In genomic region chr4:143020658-143021057, GRCm38 (mm10) we compare ENCODE assay signal across 16 mouse cellular contexts.
DNase-seq lines count a peak whose midpoint lies in the region; ATAC-seq and TF ChIP-seq lines count a peak whose summit lies in the region.
"Had no signal": no experiment of that assay in that cellular context is flagged by ENCODE, and none has a peak within 500 bp of the region (broad histone marks: within the 10 kb centered on the region; RNA-seq: fewer than 3 reads in every experiment).

No protein-coding gene starts in this region.

- peaks cover 5% of the 10 kb centered on the region; the same call in 1 of the 2 replicates for H3K27me3 ChIP-seq in forebrain, embryonic 13.5 days
- no peaks in the 10 kb centered on the region for H3K27me3 ChIP-seq in forebrain, embryonic 11.5 days (ENCODE audit: control insufficient read depth, insufficient read depth, low read length)
- no peaks in the 10 kb centered on the region for H3K27me3 ChIP-seq in intestine, postnatal 0 days (replicated peaks; ENCODE audit: control insufficient read depth, insufficient read depth, low read length)

- H3K4me1 ChIP-seq in forebrain, embryonic 13.5 days = no peaks in the 10 kb centered on the region
- no peaks in the 10 kb centered on the region for H3K4me1 ChIP-seq in forebrain, embryonic 11.5 days (replicated peaks; ENCODE audit: control insufficient read depth, insufficient read depth, low read length)
- H3K4me1 ChIP-seq in intestine, postnatal 0 days (replicated peaks; ENCODE audit: control insufficient read depth, insufficient read depth, low read length) = no peaks in the 10 kb centered on the region
- H3K4me1 ChIP-seq: heart, embryonic 10.5 days; liver, embryonic 12.5 days had no signal

- no peak overlapping the region for H3K4me3 ChIP-seq in forebrain, embryonic 13.5 days
- H3K4me3 ChIP-seq in forebrain, embryonic 11.5 days (ENCODE audit: low read depth, low read length) = no peak overlapping the region
- no peak overlapping the region for H3K4me3 ChIP-seq in left cerebral cortex, adult 2 months
- no peak overlapping the region for H3K4me3 ChIP-seq in intestine, postnatal 0 days (ENCODE audit: low read depth, low read length)
- H3K4me3 ChIP-seq: embryonic facial prominence, embryonic 10.5 days; heart, embryonic 10.5 days; limb, embryonic 12.5 days; liver, embryonic 12.5 days; neural tube, embryonic 12.5 days had no signal

- no peaks in the 10 kb centered on the region for H3K36me3 ChIP-seq in forebrain, embryonic 13.5 days (ENCODE audit: poor library complexity, severe bottlenecking)
- H3K36me3 ChIP-seq in forebrain, embryonic 11.5 days (ENCODE audit: control insufficient read depth, insufficient read depth, low read length) = no peaks in the 10 kb centered on the region
- no peaks in the 10 kb centered on the region for H3K36me3 ChIP-seq in intestine, postnatal 0 days (ENCODE audit: control insufficient read depth, insufficient read depth)
- H3K36me3 ChIP-seq: embryonic facial prominence, embryonic 10.5 days; heart, embryonic 10.5 days; limb, embryonic 12.5 days; liver, embryonic 12.5 days; neural tube, embryonic 12.5 days had no signal

- TF ChIP-seq CTCF in left cerebral cortex, adult 2 months (IDR thresholded peaks at IDR 0.05) = no peak
- no peak for TF ChIP-seq CTCF in intestine, postnatal 0 days (IDR thresholded peaks at IDR 0.05; ENCODE audit: low read depth)

- no peak for DNase-seq in forebrain, embryonic 11.5 days (ENCODE audit: low spot score)
- peak; percentile 68 for DNase-seq in left cerebral cortex, postnatal 4 days
- no peak for DNase-seq in left cerebral cortex, adult 2 months (ENCODE audit: extremely low spot score in 1 of 2, low spot score in 2 of 2)
- peak; percentile 33 to 56 for DNase-seq in right cerebral cortex, postnatal 10 days (ENCODE audit: low spot score in 2 of 2)
- DNase-seq in right cerebral cortex, postnatal 4 days = no peak
- no peak for DNase-seq in lung, postnatal 10 days
- DNase-seq: kidney, adult 11 months; thymus, adult 18-20 months had no signal

- H3K9me3 ChIP-seq in forebrain, embryonic 13.5 days (replicated peaks) = no peaks in the 10 kb centered on the region
- H3K9me3 ChIP-seq in forebrain, embryonic 11.5 days (ENCODE audit: control insufficient read depth, low read length) = no peaks in the 10 kb centered on the region
- no peaks in the 10 kb centered on the region for H3K9me3 ChIP-seq in intestine, postnatal 0 days (ENCODE audit: control insufficient read depth)
- H3K9me3 ChIP-seq: heart, embryonic 10.5 days; liver, embryonic 12.5 days had no signal

- WGBS in forebrain, embryonic 13.5 days = 81% methylated on average over 4 of the region's 4 CpGs
- WGBS in forebrain, embryonic 11.5 days = 84% methylated on average over 4 of the region's 4 CpGs
- WGBS in intestine, postnatal 0 days = 71% methylated on average over 4 of the region's 4 CpGs

- peak; percentile 37; the same call in 1 of the 2 replicates for ATAC-seq in forebrain, embryonic 13.5 days
- no peak for ATAC-seq in forebrain, embryonic 11.5 days (replicated peaks; ENCODE audit: low FRiP score)
- ATAC-seq in intestine, postnatal 0 days = no peak
- ATAC-seq: CD4-positive, CD25-positive, alpha-beta regulatory T cell, adult 4 months; liver, embryonic 12.5 days had no signal

- H3K9ac ChIP-seq in forebrain, embryonic 13.5 days = no peak overlapping the region
- no peak overlapping the region for H3K9ac ChIP-seq in forebrain, embryonic 11.5 days (ENCODE audit: low read length)
- H3K9ac ChIP-seq in intestine, postnatal 0 days (ENCODE audit: low read depth, low read length) = no peak overlapping the region
- H3K9ac ChIP-seq: limb, embryonic 12.5 days; liver, embryonic 12.5 days; neural tube, embryonic 12.5 days had no signal

- no peak overlapping the region for H3K27ac ChIP-seq in forebrain, embryonic 13.5 days
- no peak overlapping the region for H3K27ac ChIP-seq in forebrain, embryonic 11.5 days (ENCODE audit: low read depth, low read length)
- H3K27ac ChIP-seq in left cerebral cortex, adult 2 months = no peak overlapping the region
- H3K27ac ChIP-seq in intestine, postnatal 0 days (ENCODE audit: low read depth, low read length) = no peak overlapping the region
- H3K27ac ChIP-seq: embryonic facial prominence, embryonic 10.5 days; heart, embryonic 10.5 days; limb, embryonic 12.5 days; liver, embryonic 12.5 days; neural tube, embryonic 12.5 days had no signal

- H3K4me2 ChIP-seq in forebrain, embryonic 13.5 days = no peak overlapping the region
- no peak overlapping the region for H3K4me2 ChIP-seq in forebrain, embryonic 11.5 days (ENCODE audit: low read depth, low read length, severe bottlenecking)
- no peak overlapping the region for H3K4me2 ChIP-seq in intestine, postnatal 0 days (replicated peaks; ENCODE audit: low read depth)
- H3K4me2 ChIP-seq: limb, embryonic 12.5 days; liver, embryonic 12.5 days; neural tube, embryonic 12.5 days had no signal

- intact Hi-C loops in left cerebral cortex, postnatal 4 days (cut with DNase I) = loop anchor here (5.0 to 10.0 kb wide), 2 partner anchors 766 to 868 kb away; no protein-coding TSS in a partner anchor
- intact Hi-C loops in left cerebral cortex, adult 2 months (cut with DNase I) = loop anchor here (1.0 to 10.0 kb wide), 6 partner anchors 138 to 1016 kb away; no protein-coding TSS in a partner anchor

Comparison
In these comparisons a context has a peak if more than half of its experiments do, and no peak if none do; other contexts are left out.
1. DNase-seq: peak in left cerebral cortex, postnatal 4 days (single experiment) and right cerebral cortex, postnatal 10 days (2 of 2); none in forebrain, embryonic 11.5 days (single experiment), left cerebral cortex, adult 2 months (0 of 2), right cerebral cortex, postnatal 4 days (single experiment) and lung, postnatal 10 days (single experiment).